Mouse (Mus musculus) adrenal gland, postnatal 36 days (tissue): ENCODE measurements at regions not wholly inside any gene's neighbourhood (a gene's known extent, or its start where the extent isn't known, plus 50 kb on each side); places are given as distances from the start of the nearest gene placed in this dataset.
"Not testable (repeated sequence)": the region's sequence is repeated elsewhere in the genome, so short reads cannot be mapped to it uniquely, and the experiment has no call there.

Experiments used
- DNase-seq, 2 experiments: peaks; one replicate each; pipeline ENCODE4 v3.0.0; 2021; ENCODE audit warnings: mixed read lengths in 1 of 2

- no peak for DNase-seq
Observed at GRCm38 (mm10) chr13:44463675-44464074, 265.6 kb upstream of the Jarid2 start.

GRCm38 (mm10) chr13:44465567-44465966 is 263.7 kb upstream of the Jarid2 start:
- no peak for DNase-seq

DNA sequence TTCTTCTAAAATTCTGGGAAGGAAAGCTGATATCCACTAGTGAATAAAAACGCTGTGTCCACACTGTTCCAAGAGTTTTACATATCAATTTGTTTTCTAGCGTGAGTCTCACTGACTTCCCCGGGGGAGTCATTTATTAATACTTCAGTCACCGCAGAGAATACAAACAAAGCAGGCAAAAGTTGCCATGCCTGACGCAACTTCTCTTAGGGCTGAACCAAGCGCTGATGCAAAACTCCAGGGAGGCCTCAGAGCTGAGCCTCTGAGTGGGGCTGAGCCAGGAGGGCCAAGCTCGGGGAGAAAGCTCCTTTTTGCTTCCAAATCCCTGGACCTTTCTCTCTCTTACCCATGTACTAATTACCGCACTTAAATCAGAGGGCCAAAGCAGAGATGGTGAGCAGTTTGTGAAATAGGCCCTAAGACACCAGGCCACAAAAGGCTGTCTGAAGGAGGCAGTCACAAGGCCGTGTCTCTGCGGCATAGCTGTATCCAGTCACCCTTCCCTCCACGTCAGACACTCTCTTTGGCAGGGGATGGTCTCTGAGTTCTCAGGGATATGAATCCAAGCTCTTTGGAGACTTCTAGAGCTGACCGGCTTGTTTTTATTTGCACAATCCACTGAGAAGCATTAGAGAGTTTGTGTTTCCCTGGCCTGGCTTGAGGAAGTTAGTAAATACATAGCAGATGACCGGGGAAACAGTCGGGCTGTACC is 260.2 kb upstream of the Jarid2 start:
- peak; percentile 7 to 49 for DNase-seq

GRCm38 (mm10) chr13:44469675-44470074 is 259.6 kb upstream of the Jarid2 start:
- DNase-seq, result no peak

DNA sequence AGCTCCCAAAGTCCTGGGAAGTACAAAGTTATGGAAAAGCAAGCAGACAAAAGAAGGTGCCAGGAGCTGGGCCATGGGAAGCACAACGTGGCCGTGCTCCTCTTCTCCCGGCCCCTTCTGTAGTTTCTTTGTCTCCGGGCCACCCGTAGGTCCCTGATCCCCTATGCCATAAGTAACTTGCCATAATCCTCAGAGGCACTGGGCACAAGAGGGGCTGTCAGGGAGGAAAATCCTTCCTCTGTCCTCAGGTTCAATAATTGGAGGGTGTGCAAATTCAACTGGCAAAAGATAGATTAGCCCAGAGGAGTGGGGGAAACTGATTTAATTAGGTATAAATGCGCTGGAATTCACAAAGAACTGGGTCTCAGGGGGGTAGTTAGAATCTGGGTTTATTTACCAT is 256.1 kb upstream of the Jarid2 start:
- DNase-seq, result no peak

DNA sequence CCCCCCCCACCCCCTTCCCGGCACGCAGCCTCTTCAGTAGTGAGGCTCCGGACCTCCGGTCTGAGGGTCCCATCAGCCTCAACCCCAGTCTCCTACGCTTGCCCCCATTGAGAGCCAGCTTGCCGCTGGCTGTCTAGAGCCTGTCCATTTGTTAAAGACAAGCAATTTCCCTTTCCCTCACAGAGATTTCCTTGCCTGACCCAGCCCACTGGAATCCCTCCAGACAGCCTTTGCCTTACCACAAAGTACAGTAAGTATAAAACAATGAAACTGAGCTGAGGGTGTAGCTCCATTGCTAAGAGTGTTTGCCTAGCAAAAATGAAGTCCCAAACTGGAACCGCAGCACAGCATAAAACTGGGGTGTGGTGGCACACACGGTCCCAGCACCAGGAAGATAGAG is 252.4 kb upstream of the Jarid2 start:
- peak; percentile 44 to 57 for DNase-seq

- DNase-seq, result peak in 1 of 2 experiments; percentile 49
Observed at GRCm38 (mm10) chr13:44480128-44480527, 249.1 kb upstream of the Jarid2 start.

DNA sequence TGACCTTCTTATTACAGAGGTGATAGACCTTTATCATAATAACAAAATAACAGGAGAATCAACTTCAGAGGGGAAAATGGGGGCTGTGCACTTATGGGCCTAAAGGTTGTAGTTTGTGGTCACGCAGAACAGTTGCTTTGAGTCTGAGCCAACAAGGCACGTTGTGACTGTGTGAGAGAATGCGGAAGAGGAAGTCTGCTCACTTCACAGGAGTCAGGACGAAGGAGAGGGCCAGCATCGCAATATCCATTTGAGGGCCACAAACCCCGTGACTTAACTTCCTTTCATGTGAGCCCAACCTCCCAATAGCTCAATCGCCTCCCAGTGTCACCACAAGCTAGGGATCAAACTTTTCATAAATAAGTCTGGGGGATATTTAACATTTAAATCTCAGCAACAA is 246.6 kb upstream of the Jarid2 start:
- no peak for DNase-seq

DNA sequence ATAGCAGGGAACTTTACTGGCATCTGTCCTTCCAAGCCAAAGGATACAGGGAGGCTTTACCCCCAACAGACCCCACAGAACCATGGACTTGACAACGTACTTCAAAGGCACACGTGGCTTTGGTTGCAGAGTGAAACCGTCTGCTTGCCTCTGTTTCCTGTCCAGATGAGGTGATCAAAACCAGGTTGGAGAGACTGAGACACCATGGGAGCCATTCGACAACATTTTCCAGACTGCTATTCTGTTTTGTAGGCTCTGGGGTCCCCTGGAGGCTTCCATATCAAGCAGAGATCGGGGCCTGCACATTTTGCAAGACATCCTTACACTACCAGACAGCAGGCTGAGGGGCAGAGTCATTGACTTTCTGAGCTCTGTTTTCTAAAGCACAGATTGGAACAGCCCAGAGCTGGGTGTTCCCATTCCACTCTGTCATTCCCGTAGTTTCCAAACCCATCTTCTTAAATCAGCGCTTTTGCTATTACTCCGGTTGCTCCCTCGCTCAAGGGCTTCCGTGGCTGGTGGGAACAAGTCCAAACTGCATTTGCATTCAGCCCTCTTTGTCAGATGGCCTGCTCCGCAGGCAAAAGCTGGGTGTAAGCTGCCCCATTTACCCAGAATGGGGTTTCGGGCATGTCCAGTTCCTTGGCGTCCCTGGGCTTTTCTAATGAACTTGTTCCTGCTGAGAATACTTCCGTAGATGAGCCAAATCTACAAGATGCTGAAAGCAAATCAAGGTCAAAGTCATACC is 244.5 kb upstream of the Jarid2 start:
- DNase-seq, result no peak

DNA sequence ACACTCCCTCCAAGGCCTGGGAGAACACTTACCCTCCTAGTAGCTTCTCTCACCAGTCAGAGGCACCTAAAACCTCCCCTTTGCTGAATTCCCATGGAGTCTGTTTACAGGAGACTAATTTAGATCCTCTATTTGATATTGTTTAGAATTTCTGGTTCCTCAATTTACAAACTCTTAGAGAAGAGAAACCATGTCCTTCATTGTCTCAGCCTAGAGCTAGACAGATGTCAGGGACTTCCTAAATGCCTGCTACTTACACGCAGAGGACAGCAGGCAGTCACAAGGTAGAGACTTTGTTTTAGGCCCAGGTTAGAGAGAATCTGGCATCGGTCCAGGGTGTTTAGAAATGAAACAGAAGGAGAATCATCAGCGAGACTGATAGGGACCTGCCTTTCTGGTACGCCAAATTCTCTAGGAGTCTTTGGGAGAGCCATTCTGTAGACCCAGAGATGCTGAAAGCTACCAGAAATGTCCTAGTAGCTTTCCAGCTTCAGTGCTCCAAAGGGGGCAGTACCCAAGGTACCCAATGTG is 238.3 kb upstream of the Jarid2 start:
- no peak for DNase-seq

DNA sequence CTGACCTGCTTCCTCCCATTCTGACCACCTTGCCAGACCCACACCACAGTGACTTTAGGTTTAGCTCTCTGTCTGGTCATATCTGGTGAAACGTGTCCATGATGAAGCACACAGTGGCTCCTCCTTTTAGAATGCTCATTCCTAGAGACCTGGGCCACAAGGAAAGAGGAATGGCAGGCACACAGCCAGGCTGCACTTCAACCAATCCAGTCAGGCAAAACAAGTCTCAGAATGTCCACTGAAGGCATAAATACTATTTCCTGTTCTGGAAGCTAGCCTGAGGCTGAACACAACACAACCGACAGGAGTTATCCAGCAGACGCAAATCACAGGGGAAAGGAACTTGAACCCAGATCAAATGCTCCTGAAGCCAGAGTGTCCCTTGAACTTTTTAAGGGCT is 235.4 kb upstream of the Jarid2 start:
- no peak for DNase-seq

DNA sequence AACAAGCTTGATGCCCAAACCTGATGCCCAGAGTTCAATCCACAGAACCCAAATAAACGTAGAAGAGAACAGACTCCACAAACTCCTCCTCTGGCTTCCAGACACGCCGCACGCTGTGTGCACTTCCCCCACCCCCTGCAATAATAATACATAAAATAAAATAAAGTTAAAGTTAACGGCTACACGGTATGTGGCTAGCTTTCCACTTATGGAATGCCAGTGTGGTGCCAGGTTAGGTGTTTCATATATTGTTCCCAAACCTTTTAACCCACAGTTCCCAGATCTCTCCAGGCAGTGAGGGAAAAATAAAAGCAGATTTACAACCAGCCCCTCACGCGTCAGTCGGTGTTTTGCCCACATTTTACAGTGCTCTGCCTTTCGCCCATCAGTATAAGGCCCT is 233.8 kb upstream of the Jarid2 start:
- DNase-seq, result no peak

- no peak for DNase-seq
Observed at GRCm38 (mm10) chr13:44496596-44496995, 232.7 kb upstream of the Jarid2 start.

DNA sequence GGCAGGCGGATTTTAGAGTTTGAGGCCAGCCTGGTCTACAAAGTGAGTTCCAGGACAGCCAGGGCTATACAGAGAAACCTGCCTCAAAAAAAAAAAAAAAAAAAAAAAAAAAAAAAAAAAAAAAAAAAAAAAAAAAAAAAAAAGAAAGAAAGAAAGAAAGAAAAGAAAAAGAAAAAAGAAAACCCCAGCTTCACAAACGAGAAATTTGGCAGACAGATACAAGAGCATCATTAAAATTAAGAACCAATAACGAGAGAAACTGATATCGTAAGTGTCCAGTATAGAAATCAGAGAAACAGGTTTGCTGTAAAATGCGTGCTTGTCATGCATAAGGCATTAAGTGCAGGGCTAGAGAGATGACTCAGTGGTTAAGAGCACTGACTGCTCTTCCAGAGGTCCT is 228.4 kb upstream of the Jarid2 start:
- DNase-seq, result not testable (repeated sequence)

- no peak for DNase-seq
Observed at GRCm38 (mm10) chr13:44501777-44502321, 227.4 kb upstream of the Jarid2 start.

GRCm38 (mm10) chr13:44502612-44503256 is 226.5 kb upstream of the Jarid2 start:
- no peak for DNase-seq

DNA sequence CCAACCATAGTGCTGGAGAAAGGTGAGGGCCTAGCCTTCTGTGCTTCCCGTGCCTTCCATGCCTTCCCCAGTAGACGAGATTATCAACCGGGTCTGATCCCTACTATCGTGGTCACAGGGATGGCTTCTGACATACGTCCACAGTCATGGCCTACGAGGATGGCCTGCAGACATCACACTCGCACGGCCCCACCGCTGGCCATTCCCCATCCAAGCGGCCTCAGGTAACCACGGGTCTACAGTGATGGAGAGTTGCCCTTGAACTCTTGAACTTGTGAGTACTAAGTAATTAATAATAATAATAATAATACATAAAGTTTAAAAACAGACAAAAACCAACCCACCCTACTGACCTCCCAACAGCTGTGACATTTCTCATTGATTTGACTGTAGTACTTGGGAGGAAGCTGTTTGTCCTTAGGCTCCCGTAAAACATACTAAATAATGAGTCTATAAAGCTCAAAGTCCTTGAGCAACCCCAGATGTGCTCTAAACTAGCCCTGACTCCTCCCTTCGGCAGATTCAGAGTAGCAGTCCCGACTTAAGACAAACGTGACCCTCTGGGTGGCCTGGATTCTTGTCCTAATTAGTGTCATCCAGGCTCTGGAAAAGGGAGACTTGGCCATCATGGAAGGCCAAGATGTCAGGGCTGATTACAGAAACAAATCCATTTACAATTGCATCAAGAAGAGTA is 225.9 kb upstream of the Jarid2 start:
- no peak for DNase-seq

DNA sequence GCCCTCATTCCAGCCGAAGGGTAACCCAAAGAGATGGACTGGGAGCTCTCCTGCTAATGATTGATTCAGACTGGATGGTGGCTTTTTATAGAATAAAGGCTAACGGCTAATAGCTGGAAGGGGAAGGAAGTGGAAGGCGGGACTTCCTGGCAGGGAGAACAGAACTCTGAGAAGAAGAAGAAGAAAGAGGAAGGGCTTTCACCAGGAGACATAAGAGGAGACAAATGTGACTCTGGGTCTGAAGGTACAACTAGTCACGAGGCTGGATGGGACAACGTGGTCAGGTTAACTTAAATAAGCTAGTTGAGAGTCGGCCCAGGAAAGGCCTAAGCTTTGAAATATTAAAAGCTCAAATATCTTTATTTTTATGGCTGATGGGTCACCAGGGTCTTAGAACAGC is 224.8 kb upstream of the Jarid2 start:
- DNase-seq, result no peak

- DNase-seq, result no peak
Observed at GRCm38 (mm10) chr13:44506975-44507374, 222.3 kb upstream of the Jarid2 start.

GRCm38 (mm10) chr13:44509526-44510159 is 219.6 kb upstream of the Jarid2 start:
- DNase-seq, result peak in 1 of 2 experiments; percentile 39
